Mouse (Mus musculus) right cerebral cortex, postnatal 4 days (tissue): ENCODE measurements around the gene Fignl2.

ENCODE experiments used
- DNase-seq: peaks from one replicate; pipeline ENCODE4 v3.0.0-alpha.2; 2022

Fignl2 gene

DNA sequence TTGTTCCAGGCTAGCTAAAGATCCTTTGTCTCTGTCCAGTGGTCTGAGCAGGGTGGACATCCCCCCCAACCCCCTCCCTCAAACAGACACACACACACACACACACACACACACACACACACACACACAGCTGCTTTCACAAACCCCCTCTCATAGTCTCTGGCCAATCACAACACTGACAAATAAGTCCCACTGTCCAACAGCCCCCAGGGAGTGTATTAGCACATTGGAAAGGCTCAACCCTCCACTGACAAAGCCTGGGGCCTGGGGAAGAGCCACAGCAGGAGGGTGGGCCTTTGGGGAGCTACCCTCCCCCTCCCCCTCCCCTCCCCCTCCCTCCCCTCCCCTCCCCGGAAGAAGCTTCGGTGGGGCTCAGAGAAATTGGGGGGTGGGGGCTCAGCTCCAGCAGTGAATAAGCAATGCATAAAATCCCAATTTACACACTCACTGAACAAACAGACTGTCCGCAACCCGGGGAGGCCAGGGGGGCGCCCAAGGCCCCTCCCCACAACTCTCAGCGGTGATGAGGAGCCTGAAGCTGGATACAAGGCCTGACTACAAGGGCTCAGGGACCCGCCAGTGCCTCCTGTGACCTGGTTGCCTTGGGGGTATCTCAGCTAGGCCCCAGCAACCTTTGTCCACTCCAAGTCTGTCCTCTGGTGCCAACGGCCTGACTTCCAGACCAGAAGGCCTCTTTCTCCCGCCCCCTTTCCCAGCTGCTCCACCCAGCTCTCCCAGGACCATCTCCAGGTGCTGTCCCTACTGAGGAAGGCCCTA is 11.3 kb downstream of the Fignl2 start:
- no peak for DNase-seq

DNA sequence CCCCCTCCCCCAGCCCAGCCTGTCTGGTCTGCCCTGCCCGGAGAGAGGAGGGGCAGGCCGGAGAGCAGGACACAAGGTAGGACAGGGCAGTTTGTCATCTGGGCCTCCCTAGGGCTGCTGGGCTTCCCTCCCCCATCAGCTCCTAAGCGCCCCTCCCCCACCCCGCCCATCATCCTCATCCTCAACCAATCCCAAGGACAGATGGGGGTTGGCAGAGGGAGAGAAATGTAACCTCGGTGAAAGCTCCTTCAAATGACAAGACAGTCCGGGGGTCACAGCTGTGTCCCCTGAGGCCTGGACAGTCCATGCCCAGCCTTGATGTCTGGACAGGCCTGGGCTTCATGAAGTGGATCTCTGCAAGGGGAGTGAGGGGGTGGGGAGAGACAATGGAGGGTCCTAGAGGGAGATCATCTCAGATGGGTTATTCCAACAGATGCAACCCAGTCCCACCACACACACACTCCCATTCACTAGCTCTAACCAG is 12.0 kb downstream of the Fignl2 start:
- no peak for DNase-seq

DNA sequence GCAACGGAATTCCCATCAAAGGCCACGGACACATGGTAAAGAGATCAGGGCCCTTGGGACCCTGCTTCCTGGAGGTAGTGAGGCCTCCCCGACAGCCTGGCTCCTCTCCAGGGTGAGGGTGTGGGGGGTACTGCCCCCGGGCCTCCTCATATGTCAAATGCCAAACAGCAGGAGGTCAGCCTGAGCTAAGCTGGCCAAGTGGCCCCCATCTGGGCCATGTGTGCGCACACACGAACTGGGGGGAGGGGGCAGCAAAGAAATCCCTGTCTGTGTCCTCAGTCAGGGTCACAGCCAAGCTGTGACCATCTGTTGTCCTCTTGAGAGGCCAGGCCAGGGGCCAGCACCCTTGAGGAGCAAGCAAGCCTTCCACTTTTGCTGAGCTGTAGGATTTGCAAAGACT is 13.3 kb downstream of the Fignl2 start:
- no peak for DNase-seq

DNA sequence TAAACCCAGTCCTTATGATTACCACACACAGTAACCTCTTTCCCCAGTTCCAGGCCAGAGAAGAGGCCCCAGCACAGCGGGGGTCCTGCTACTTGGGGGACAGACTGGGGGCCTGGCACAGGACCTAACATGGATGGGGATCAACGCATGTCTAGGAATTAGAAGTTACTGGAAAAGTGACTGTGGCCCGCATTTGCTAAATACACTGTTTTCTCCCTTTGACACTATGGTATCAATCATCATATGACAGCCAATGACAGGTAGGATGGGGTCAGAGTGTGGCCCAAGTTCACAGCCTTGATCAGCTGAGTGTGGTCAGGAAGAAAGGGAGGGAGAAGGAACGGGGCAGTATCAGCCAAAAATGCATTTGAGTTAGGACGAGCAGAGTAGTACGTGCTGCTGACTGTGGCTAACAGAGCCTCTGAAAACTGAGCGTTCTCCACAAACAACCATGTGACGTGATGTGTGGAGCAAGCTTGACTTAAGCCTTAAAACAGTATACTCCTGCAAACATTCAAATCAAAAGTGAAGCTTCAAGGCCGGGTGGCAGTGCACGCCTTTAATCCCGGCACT is 18.0 kb downstream of the Fignl2 start:
- DNase-seq: no peak

DNA sequence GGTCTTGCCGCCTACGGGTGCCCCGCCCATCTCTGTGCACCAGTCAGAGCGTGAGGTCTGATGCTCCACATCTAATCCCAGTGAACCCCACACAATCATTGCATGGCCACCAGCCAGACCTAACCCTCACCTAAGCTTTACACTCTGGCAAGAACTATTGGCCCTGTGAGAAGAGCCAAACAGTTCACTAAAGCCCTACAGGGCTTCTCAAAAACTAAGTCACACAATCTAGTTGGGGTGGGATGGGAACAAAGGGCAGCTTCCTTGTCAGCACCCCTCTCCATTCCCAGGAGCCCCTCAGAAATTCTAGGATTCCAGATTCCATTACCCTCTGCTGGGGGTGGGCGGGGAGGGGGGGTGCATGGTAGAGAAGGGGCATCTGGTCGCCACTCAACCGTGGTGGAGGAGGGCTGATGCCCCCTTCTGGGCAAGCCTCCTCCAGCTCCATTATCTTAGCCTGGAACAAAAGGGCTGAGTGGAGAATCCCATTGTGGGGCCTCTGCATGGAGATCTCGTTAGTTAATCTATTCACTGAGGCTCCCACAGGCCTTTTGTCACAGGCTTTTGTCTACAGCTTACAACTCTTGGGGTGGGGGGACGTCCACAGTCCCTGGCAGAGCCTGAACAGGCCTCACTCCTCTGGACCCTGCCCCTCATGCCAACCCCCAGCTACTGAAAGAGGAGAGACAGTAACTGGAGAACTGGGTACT is 18.6 kb downstream of the Fignl2 start:
- DNase-seq: no peak

DNA sequence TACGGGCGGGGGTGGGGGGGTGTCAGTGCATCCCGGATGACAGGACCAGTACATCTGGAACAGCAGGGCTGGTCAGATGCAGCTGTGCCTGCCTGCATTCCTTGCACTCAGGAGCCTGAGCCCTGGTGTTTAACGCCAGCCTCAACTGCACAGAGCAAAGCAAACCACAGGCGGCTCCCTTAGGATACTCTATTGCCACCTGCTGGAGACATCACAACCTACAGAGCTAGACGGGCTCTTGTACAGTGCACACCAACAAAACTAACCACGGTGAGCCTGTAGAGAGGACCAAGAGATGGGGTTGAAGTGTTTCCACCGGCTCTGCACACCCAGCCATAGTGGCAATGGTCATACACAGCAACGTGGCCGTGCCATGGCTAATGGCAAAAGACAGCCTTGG is 22.1 kb downstream of the Fignl2 start:
- peak; percentile 62 for DNase-seq

DNA sequence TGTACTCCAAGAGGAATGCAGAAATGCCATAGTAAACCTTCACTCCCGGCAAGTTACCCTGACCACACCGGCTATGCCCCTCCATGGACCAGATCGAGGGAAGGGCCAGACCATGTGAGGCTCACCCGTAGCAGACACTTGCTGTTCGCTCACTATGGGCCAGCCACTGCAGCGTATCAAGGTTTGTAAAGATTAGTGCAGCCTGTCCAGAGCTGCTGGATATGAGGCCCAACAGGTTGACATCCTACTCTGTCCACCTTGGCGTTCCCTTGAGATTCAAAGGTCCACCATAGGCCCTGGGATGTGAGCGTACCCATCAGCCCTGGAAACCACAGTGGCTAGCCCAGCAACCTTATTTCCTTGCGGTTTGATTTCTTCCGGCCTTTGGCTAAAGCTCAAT is 23.8 kb downstream of the Fignl2 start:
- no peak for DNase-seq

DNA sequence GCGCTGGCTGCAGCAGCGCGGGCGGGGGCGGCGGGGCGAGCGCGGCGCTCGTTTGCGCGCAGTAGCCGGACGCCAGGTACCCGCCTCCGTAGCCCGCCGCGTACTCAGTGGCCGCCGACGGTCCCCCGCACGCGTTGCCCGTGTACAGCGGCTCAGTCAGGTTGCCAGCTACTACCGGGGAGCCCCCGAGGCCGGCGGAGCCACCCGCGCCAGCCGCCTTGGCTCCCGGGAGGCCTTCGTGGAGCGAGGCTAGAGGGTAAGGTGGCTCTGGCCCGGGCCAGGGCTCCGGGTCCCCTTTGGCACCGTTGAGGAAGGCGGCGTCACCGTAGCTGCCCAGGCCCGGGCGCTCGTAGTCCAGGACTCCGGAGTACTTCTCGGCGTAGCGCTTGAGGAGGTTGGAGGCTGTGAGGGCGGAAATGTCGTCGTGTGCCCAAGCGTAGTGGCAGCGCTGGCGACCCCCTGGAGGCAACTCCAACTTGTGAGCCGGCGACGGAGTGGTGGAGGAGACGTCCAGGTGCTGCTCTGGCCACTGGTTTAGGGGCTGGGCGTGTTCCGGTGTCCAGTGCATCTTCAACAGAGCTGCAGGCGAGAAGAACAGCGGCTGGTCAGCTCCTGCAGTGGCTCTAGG is 24.4 kb downstream of the Fignl2 start:
- no peak for DNase-seq

DNA sequence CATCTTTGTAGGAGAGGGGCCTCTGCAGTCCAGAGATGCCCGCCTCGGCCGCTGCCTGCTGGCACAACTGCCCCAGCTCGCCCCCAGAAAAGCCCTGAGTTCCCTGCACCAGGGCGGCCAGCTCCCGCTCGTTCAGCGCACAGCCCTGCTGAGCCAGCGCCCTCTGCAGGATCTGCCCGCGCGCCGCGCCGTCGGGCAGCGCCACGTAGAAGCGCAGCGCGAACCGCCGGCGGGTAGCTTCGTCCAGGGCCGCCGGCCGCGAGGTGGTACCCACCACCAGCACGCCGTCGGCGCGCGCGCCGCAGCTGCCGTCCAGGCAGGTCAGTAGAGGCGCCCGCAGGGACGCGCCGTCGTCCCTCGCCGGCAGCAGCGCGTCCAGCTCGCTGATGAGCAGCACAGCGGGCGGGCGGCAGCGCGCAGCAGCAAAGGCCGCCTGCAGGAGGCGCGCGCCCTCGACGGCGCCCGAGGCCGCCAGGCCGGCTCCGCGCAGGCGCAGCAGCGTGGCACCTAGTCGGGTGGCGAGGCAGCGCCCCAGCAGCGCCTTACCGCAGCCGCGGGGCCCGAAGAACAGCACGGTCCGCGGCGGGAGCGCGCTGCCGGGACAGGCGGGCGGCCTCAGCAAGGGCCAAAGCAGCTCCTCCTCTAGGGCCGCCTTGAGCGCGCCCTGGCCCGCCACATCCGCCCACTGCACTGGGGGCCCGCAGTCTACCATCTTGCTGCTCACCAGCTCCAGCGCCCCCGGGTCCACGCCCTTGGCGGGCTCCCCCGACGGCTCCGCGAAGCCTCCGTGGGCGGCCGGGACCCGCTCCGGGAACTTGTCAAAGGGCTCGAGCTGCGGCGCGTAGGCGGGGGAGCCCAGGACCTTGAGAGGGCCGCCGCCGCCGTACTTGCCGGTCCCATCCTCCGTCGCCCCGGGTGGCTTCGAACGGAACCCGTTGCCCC is 25.5 kb downstream of the Fignl2 start:
- DNase-seq: no peak

DNA sequence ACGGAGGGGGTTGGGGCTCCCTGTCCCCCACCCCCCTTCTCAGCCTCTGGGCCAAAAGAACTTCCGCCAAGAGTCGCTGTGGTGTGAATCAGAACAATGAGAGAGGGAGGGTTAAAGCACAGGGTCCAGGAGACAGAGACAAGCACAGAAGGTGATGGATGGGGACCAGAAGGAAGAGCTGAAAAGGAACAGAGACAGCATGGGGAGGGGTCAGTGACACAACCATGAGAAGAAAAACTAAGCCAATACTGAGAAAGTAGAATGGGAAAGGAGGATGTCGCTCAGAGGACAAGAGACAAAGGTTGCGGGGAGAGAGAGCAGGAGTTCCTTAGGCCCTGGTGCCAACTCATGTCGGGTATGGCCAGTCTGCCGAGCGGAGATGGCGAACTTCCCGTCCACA is 26.5 kb downstream of the Fignl2 start:
- DNase-seq: no peak

DNA sequence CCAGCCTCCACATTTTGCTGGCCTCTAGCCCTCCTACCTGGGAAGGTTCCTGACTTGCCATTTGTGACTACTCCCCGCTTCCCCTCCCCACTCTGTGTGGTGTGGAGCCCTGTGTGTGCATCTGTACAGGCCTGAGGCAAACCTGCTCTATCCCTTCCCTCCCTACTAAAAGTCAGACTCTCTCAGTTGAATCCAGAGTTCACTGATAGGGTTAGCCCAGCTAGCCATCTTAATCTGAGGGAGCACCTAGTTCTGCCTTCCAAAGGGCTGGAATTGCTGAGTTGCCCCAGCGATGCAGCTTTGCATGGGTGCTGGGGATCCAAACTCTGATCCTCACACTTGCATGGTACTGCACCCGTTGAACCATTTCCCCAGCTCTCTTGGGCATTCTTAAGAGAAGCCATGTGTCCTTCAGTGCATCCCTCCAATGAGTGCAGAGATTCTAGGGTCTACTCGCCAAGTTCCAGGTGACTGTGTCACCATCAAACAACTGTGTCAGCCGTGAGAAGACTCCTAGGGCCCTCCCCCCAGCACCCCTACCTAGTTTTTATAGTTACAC is 29.9 kb downstream of the Fignl2 start:
- DNase-seq: no peak

DNA sequence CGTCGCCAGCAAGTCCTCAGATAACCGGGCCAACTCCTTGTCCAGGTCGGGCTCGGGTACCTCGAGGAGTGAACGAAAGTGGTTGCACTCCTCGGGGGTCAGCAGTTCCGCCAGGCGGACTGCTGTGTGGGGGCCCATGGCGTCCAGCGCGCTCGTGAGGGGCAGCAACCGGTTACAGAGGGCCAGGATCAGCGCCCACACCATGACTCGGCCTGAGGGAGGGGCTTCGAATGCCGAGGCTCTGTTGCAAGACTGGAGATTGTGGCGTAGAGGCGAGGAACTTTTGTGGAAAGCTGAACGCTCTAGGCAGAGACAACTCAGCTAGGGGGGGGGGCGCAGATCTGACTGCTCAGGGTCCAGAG is 31.2 kb downstream of the Fignl2 start, which contains the start of gene Gm47841:
Gene Gm47841, minus strand, starts transcription at position 204 of the 362 bp plus-strand sequence.
- no peak for DNase-seq

DNA sequence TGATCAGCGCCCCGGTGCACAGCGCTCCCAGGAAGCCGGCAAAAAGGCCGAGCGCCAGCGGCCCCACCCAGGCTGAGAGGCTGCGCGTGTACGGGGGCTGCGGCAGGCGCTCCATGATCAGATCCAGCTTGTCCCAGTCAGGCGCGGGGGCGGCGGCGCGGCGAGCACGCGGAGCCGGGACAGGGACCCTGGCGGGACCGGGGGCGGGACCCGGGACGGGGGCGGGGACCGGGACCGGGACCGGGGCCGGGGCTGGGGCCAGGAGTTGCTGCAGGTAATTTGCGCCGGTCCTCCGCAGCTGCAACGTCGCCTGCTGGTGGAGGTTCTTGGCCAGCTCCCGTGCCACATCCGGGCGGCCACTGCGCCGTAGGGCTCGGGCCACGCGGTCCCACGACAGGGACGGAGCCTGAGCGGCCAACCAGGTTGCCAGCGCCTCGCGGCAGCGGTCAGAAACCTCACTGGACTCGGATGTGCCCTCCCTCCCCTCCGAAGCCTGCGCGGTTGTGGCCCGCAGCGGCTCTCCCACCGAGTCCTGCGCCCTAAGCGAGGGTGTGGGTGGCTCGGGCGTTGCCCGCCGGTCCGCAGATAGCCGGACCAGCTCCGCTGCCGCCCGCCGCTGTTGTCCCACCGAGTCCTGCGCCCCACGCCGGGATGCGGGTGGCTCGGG is 31.7 kb downstream of the Fignl2 start:
- peak; percentile 41 for DNase-seq

DNA sequence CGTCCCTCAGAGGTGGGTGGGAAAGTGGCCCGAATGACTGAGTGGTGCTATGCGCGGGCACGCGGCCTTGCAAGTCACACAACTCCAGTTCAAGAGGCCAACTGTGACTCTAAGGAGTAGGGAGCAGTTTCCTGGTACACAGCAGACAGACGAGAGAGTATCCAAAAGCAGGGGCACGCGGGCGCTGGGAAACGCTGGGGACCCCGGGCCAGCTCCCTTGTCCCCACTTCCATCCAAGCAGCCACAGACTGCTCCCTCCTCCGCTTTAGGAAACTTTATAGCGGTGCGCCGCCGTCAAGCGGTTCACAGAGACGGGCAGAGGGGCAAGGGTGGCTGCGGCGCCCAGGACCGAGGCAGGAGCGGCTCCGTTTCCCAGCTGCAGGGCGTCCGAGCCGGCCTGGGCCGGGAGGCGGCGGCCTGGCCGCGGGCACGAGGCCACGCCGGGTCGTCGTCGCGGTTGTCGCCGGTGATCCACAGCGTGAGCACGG is 32.3 kb downstream of the Fignl2 start:
- DNase-seq: no peak

DNA sequence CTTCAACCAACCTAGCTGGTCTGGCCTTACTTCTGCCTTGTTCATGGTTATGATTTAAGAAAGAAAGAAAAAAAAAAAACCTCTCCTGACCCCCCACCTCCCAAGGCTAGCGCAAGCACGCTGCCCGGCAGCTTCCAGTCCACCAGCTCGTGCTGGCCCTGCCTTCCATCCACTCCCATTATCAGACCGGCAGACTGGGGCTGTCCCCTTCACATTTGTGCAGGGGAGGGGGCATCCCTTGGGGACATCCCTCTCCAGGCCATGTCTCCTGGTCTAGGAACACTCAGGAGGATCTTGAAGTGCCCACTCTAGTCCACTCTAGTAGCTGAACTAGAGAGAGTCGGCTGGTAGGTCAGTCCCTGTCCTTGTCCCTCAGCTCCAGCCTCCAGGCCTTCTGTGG is 33.8 kb downstream of the Fignl2 start:
- DNase-seq: no peak

DNA sequence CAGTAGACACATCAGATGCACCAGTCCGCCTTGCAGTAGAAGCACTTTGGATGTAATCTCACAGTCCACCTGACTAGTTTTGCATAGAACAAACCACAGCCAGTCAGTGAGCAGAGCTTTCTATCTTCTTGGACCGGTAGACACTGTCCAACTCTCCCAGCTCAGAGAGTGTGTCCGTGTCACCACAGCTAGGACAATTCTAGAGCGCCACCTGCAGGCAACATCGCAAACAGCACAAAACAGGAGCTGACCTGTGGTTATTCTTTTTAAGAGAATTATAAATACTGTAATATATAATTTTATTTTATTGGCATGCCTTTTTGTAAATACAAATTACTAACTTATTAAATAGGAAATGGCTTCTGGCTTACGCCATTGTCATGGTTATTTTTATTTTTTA is 35.8 kb downstream of the Fignl2 start:
- peak; percentile 72 for DNase-seq

DNA sequence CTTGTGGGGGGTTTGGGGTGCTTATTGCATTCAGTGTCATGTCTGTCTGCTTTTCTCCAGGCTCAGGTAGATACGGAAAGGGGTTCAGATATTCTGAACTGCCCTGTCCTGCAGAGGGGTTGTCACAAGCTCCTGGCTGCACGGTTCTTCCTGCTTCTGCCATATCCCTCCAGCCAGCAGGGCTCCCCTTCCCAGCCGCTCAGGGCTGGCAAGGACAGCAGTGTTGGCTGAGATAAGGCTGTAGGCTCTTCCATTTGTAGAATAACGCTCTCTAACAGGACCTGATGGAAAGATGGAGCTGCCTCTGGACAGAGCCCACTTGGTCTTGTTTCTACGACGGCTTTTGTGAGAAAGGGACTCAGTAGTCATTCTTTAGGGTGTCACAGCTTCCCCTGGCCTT is 36.4 kb downstream of the Fignl2 start:
- no peak for DNase-seq

DNA sequence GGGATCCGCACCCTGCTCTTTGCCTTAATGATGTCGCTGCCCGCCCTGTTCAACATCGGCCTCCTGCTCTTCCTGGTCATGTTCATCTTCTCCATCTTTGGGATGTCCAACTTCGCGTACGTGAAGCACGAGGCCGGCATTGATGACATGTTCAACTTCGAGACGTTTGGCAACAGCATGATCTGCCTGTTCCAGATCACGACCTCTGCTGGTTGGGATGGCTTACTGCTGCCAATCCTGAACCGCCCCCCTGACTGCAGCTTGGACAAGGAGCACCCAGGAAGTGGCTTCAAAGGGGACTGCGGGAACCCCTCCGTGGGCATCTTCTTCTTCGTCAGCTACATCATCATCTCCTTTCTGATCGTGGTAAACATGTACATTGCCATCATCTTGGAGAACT is 38.7 kb downstream of the Fignl2 start:
- DNase-seq: no peak

DNA sequence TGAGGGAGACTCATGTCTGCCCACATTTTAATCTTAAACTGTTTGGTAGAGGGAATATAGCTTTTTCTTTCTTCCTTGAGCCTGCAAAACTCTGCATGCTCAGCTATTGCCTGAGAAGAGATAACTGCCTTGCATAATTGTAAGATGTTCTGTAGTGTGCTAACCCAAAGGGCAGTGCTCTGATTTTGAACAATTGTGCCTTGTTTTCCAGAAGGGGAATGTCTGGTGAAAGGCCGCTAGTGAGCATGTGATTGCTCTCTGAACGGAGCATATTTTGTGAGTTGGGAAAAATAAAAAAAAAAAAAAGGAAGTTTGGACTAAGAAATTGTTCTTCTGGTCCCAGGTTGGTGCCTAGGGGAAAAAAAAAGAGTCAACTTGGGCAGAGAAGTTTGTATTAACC is 49.4 kb downstream of the Fignl2 start:
- DNase-seq: no peak

DNA sequence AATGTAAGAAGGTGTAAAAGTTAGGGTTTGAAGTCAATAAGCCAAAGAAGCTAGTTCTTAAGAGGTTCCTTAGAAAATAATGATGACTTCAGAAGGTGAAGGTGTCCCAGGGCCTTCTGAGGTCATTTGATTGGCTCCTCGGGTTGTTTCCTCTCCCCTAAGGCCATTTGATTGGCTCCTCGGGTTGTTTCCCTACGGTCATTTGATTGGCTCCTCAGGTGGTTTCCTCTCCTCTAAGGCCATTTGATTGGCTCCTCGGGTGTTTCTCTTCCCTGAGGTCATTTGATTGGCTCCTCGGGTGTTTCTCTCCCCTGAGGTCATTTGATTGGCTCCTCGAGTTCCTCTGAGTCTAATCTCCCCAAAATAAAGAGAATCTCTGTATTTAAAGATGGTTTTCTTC is 67.0 kb downstream of the Fignl2 start:
- DNase-seq: no peak

DNA sequence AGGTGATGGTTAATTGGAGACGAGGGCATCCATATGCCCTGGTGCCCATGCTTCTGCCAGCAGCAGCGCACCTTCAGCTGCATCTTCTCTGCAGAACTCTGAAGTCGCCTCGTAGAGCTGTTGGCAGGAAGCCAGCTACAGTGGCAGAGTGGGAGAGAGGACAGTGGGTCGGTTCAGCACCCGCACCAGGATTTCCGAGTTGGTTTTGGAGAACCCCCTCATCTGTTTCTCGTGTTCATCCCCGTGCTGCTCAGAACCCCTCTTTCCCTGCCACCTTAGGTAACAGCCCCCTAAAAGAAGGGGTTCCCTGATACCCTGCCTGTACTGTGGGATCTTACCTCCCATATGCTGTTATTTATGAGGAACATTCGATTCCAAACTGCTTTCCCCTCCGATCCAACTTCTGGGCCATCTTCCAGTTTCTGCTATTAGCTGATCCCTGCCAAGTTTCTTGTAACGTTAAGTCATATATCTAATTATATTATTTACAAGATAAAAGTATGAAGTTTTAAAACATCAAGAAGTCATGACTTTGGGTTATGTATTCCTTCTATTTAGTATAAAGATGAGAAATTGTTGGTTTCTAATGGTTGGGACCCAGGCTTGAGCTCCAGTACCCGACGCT is 69.9 kb downstream of the Fignl2 start:
- DNase-seq: peak; percentile 46
